Mouse (Mus musculus) ES-E14 (cell line): ENCODE data around the gene Pnisr.

Experiments used
- CHD2 ChIP-seq: IDR thresholded peaks from 2 replicates; pipeline ENCODE4 v1.6.1; 2014; ENCODE audit warnings: mild to moderate bottlenecking, low read depth, low read length, inconsistent platforms
- ZC3H11A ChIP-seq: IDR thresholded peaks from 2 replicates; pipeline ENCODE4 v1.6.1; 2012; ENCODE audit warnings: low read depth, mild to moderate bottlenecking, inconsistent platforms, low read length, borderline replicate concordance

GRCm38 (mm10) chr4:21847481-21848286 lies at the start of gene Pnisr:
- 0 out of 2 replicates have a peak, but pooled peaks have one; percentile 73 for TF ChIP-seq CHD2
- peak; percentile 20; the same call in 1 of the 2 replicates for TF ChIP-seq ZC3H11A
